Mouse (Mus musculus) liver, embryonic 12.5 days (tissue): ENCODE data around the gene Thbs4. TPM values are rescaled to one million over a fixed set of nuclear protein-coding genes. Genes with fewer than 3 reads are reported as not detected.

Experiments
- ATAC-seq: fragments of 200-750 bp; cut with Nextera tagmentation; 2 replicates; pipeline ENCODE4 v1.8.0; 2017; ENCODE audit warnings: moderate number of reproducible peaks, mild to moderate bottlenecking, moderate library complexity
- H3K27ac ChIP-seq: fragments of 300-500 bp; sonication (generic); 2 replicates; pipeline ENCODE4 v1.5.1; 2016; ENCODE audit warnings: mild to moderate bottlenecking
- H3K27me3 ChIP-seq: fragments of 300-500 bp; sonication (generic); replicated peaks from 2 replicates; pipeline ENCODE4 v1.6.1; 2016; ENCODE audit warnings: mild to moderate bottlenecking, moderate library complexity
- H3K36me3 ChIP-seq: fragments of 300-500 bp; sonication (generic); 2 replicates; pipeline ENCODE4 v1.6.1; 2016; ENCODE audit warnings: mild to moderate bottlenecking, moderate library complexity
- H3K4me1 ChIP-seq: fragments of 300-500 bp; sonication (generic); 2 replicates; pipeline ENCODE4 v1.6.1; 2016
- H3K4me2 ChIP-seq: fragments of 300-500 bp; sonication (generic); 2 replicates; pipeline ENCODE4 v1.6.1; 2016; ENCODE audit warnings: mild to moderate bottlenecking, moderate library complexity
- H3K4me3 ChIP-seq: fragments of 300-500 bp; sonication (generic); 2 replicates; pipeline ENCODE4 v1.5.1; 2016; ENCODE audit warnings: mild to moderate bottlenecking, moderate library complexity
- H3K9ac ChIP-seq: fragments of 300-500 bp; sonication (generic); 2 replicates; pipeline ENCODE4 v1.6.1; 2016; ENCODE audit warnings: mild to moderate bottlenecking, moderate library complexity
- H3K9me3 ChIP-seq: fragments of 300-500 bp; sonication (generic); replicated peaks from 2 replicates; pipeline ENCODE4 v1.6.1; 2016; ENCODE audit warnings: mild to moderate bottlenecking, moderate library complexity
- WGBS: fragments of 180-500 bp; shearing (Covaris S2); methylation state at CpG from one replicate; pipeline ENCODE4 v1.1.7; 2016; ENCODE audit not compliant: insufficient replicate concordance; 5-methylcytosine and 5-hydroxymethylcytosine counted together
- polyA plus RNA-seq: library from polyadenylated mRNA; unstranded; fragments of >200 nt; fragmentation: Nextera tagmentation; extraction: Ambion mirVana; gene quantifications from 2 replicates; pipeline ENCODE4 v1.2.1, GENCODE M21; 2016

Thbs4 gene
- polyA plus RNA-seq, 1 experiment from 2014 or later, result 0.13 TPM

- ATAC-seq, result no peak
- no peaks in the 10 kb centered on the region for H3K36me3 ChIP-seq
- 67% methylated on average over 3 of the region's 3 CpGs for WGBS
Measured at GRCm38 (mm10) chr13:92784311-92784710, 10.3 kb downstream of the Thbs4 start.

GRCm38 (mm10) chr13:92783551-92783950 lies 11.1 kb downstream of the Thbs4 start:
- no peak for ATAC-seq
- no peaks in the 10 kb centered on the region for H3K36me3 ChIP-seq
- WGBS, result 75% methylated on average over 4 of the region's 4 CpGs

More at GRCm38 (mm10) chr13:92784311-92784710, 10.3 kb downstream of the Thbs4 start:
- Histone ChIP-seq H3K9ac (no peak overlapping the region), H3K4me1 (no peaks in the 10 kb centered on the region), H3K4me3 (no peak overlapping the region), H3K9me3 (no peaks in the 10 kb centered on the region), H3K4me2 (no peak overlapping the region), H3K27ac (no peak overlapping the region), H3K27me3 (peaks cover 3% of the 10 kb centered on the region; the same call in 1 of the 2 replicates)

GRCm38 (mm10) chr13:92780927-92781326 lies 13.7 kb downstream of the Thbs4 start:
- WGBS, result 71% methylated on average over 8 of the region's 8 CpGs
- no peak overlapping the region for H3K4me3 ChIP-seq
- H3K27ac ChIP-seq, result no peak overlapping the region
- H3K9me3 ChIP-seq, result no peaks in the 10 kb centered on the region
- H3K36me3 ChIP-seq, result no peaks in the 10 kb centered on the region
- peaks cover 3% of the 10 kb centered on the region; the same call in 1 of the 2 replicates for H3K27me3 ChIP-seq
- H3K9ac ChIP-seq, result no peak overlapping the region
- no peak for ATAC-seq
- no peak overlapping the region for H3K4me2 ChIP-seq
- no peaks in the 10 kb centered on the region for H3K4me1 ChIP-seq

More at GRCm38 (mm10) chr13:92783551-92783950, 11.1 kb downstream of the Thbs4 start:
- Histone ChIP-seq H3K9ac (no peak overlapping the region), H3K27ac (no peak overlapping the region), H3K4me3 (no peak overlapping the region), H3K27me3 (peaks cover 3% of the 10 kb centered on the region; the same call in 1 of the 2 replicates), H3K4me2 (no peak overlapping the region), H3K4me1 (no peaks in the 10 kb centered on the region), H3K9me3 (no peaks in the 10 kb centered on the region)

DNA sequence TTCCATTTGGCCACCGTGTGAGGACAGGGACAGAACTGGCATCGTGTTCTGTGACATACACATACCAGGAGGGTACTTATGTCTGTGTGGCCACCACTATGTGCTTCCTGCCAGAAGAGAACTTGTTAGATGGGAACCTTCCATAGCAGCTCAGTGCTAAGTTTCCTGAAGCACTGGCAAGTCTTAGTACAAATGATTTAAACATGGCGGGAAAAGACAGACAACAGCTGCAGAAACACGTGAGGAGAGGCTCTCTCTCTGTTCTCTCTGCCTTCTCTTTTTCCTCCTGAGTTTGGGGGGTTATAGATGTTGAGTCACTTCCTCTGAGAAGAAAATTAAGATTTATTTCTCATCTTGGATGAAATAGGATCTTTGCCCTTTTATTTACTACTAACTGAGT lies 14.5 kb downstream of the Thbs4 start:
- ATAC-seq, result no peak
- no peak overlapping the region for H3K4me2 ChIP-seq
- H3K27ac ChIP-seq, result no peak overlapping the region
- H3K4me1 ChIP-seq, result no peaks in the 10 kb centered on the region
- H3K9ac ChIP-seq, result no peak overlapping the region
- no peaks in the 10 kb centered on the region for H3K9me3 ChIP-seq
- H3K4me3 ChIP-seq, result no peak overlapping the region
- no peaks in the 10 kb centered on the region for H3K36me3 ChIP-seq
- WGBS, result 55% methylated on average over 4 of the region's 4 CpGs
- H3K27me3 ChIP-seq, result peaks cover 3% of the 10 kb centered on the region; the same call in 1 of the 2 replicates

DNA sequence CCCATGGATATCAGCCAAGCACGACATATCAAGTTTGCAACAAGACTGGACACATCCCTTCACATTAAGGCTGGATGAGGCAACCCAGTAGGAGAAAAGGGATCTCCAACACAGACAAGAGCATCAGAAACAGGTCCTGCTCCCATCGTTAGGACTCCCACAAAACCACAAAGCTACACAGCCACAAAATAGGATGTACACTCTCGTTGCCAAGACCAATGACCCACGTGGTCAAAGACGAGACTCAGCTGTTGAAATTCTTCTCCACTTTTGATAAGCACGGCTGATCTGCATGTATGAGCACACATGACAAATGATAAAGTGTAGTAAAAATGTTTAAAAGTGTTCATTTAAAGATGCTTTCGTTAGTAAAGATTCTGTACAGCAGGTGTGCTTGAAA lies 16.0 kb downstream of the Thbs4 start:
- no peak for ATAC-seq
- WGBS, result 48% methylated on average over 7 of the region's 7 CpGs

GRCm38 (mm10) chr13:92775916-92776315 lies 18.7 kb downstream of the Thbs4 start:
- Histone ChIP-seq H3K9me3 (no peaks in the 10 kb centered on the region), H3K4me1 (no peaks in the 10 kb centered on the region), H3K27me3 (0 out of 2 replicates have a peak, but pooled peaks cover 14% of the 10 kb centered on the region), H3K4me2 (no peak overlapping the region), H3K36me3 (no peaks in the 10 kb centered on the region), H3K4me3 (no peak overlapping the region), H3K27ac (no peak overlapping the region), H3K9ac (no peak overlapping the region)
- ATAC-seq, result no peak
- 77% methylated on average over 7 of the region's 7 CpGs for WGBS

More for the DNA sequence above, 16.0 kb downstream of the Thbs4 start:
- Histone ChIP-seq H3K27ac (no peak overlapping the region), H3K4me1 (no peaks in the 10 kb centered on the region), H3K9me3 (no peaks in the 10 kb centered on the region), H3K4me2 (no peak overlapping the region), H3K4me3 (no peak overlapping the region), H3K36me3 (no peaks in the 10 kb centered on the region), H3K27me3 (peaks cover 7% of the 10 kb centered on the region; the same call in 1 of the 2 replicates), H3K9ac (no peak overlapping the region)

GRCm38 (mm10) chr13:92774887-92775286 lies 19.7 kb downstream of the Thbs4 start:
- WGBS, result 63% methylated on average over 9 of the region's 9 CpGs

DNA sequence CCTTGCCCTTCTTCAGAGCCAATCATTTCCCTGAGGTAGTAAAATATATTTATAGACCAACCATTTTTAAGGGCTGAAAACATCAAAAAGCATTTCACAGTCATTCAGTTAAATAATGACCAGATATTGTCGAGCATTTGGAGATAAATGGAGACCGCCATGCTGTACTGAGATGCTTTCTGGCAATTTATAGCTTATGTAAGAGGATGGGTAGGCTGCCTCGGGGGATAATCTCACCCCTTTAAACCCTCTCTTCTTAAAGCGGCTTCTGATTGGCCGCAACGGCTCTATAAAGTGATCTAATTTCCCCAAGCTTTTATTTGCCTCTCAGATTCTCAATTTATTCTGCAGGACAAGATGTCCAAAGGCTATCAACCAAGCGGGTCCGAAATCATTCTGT lies 22.1 kb downstream of the Thbs4 start:
- H3K27me3 ChIP-seq, result peaks cover 11% of the 10 kb centered on the region; the same call in 1 of the 2 replicates

More at GRCm38 (mm10) chr13:92774887-92775286, 19.7 kb downstream of the Thbs4 start:
- Histone ChIP-seq H3K9ac (no peak overlapping the region), H3K4me1 (no peaks in the 10 kb centered on the region), H3K27ac (no peak overlapping the region), H3K4me2 (no peak overlapping the region), H3K9me3 (no peaks in the 10 kb centered on the region), H3K4me3 (no peak overlapping the region), H3K27me3 (peaks cover 12% of the 10 kb centered on the region; the same call in 1 of the 2 replicates), H3K36me3 (no peaks in the 10 kb centered on the region)
- ATAC-seq, result no peak

GRCm38 (mm10) chr13:92771566-92771965 lies 23.1 kb downstream of the Thbs4 start:
- Histone ChIP-seq H3K4me3 (no peak overlapping the region), H3K27me3 (peaks cover 11% of the 10 kb centered on the region; the same call in 1 of the 2 replicates), H3K4me2 (no peak overlapping the region), H3K4me1 (no peaks in the 10 kb centered on the region), H3K9ac (no peak overlapping the region), H3K36me3 (no peaks in the 10 kb centered on the region), H3K9me3 (no peaks in the 10 kb centered on the region), H3K27ac (no peak overlapping the region)
- 66% methylated on average over 5 of the region's 5 CpGs for WGBS
- ATAC-seq, result no peak

More for the DNA sequence above, 22.1 kb downstream of the Thbs4 start:
- Histone ChIP-seq H3K4me3 (no peak overlapping the region), H3K4me1 (no peaks in the 10 kb centered on the region), H3K27ac (no peak overlapping the region), H3K36me3 (no peaks in the 10 kb centered on the region), H3K9me3 (no peaks in the 10 kb centered on the region), H3K9ac (no peak overlapping the region), H3K4me2 (no peak overlapping the region)
- ATAC-seq, result no peak
- WGBS, result 73% methylated on average over 8 of the region's 8 CpGs

DNA sequence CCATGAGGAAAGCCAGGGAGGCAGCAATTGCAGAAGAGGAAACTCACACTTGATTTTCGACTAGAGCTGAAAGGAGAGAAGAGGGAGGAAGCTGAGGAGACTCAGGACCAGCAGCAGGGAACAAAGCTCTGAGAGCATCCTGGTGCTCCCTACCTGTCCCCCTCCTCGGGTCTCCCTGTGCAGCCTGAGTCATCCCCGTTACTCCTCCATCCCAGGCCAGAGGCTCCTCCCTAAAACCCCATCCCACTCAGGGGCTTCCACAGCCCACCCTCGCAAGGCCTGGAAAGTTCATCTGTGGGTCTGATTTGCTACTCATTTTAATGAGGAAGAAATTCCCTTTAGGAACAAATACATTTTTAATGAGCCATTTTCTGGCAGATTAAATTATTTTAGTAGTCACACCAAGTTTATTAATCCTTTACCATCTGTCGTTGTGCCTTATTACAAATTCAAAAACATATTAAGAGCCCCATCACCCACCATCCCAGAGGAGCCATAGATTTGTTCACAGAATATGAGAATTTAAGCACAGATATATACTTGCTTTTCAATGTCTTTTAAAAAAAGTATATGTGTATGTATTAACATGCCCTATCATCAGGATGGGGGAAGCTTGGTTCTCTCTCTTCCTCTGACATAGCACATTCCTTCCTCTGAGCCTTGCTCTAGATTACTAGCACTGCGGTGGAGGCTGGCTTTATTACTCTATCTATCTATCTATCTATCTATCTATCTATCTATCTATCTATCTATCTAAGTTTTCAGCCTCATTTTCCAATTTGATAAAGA lies 29.0 kb downstream of the Thbs4 start:
- H3K27me3 ChIP-seq, result peaks cover 8% of the 10 kb centered on the region; the same call in 1 of the 2 replicates
- no peak for ATAC-seq
- WGBS, result 53% methylated on average over 6 of the region's 6 CpGs

GRCm38 (mm10) chr13:92762322-92762721 lies 32.3 kb downstream of the Thbs4 start:
- ATAC-seq, result no peak
- no peaks in the 10 kb centered on the region for H3K9me3 ChIP-seq

More for the DNA sequence above, 29.0 kb downstream of the Thbs4 start:
- Histone ChIP-seq H3K4me1 (no peaks in the 10 kb centered on the region), H3K4me2 (no peak overlapping the region), H3K9ac (no peak overlapping the region), H3K4me3 (no peak overlapping the region), H3K9me3 (no peaks in the 10 kb centered on the region), H3K36me3 (no peaks in the 10 kb centered on the region), H3K27ac (no peak overlapping the region)

DNA sequence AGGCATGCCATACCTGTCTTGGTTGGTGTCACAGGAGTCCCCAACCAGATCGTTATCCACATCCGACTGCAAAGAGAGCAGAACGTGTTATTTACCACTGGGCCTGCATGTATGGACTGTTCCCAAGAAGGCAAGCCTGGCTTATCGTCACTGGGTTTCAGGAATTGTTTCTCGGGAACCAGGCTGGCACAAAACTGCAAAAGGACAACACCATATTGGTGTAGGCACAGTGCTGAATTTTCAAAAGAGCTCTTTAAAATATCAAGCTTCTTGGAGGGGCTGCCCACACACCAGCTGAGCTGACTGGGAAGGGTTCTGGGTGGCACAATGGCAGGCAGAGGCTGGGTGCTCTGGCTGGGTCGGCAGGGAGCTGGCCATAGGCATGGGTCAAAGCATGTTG lies 34.1 kb downstream of the Thbs4 start:
- no peak for ATAC-seq
- no peak overlapping the region for H3K9ac ChIP-seq
- 69% methylated on average over 6 of the region's 6 CpGs for WGBS

More at GRCm38 (mm10) chr13:92762322-92762721, 32.3 kb downstream of the Thbs4 start:
- H3K4me1 ChIP-seq, result no peaks in the 10 kb centered on the region
- H3K4me2 ChIP-seq, result no peak overlapping the region
- peaks cover 11% of the 10 kb centered on the region; the same call in 1 of the 2 replicates for H3K27me3 ChIP-seq
- no peak overlapping the region for H3K9ac ChIP-seq
- H3K27ac ChIP-seq, result no peak overlapping the region
- WGBS, result 38% methylated on average over 1 of the region's 1 CpGs
- H3K36me3 ChIP-seq, result no peaks in the 10 kb centered on the region
- no peak overlapping the region for H3K4me3 ChIP-seq

More for the DNA sequence above, 34.1 kb downstream of the Thbs4 start:
- Histone ChIP-seq H3K4me2 (no peak overlapping the region), H3K4me3 (no peak overlapping the region), H3K27ac (no peak overlapping the region), H3K4me1 (no peaks in the 10 kb centered on the region), H3K9me3 (no peaks in the 10 kb centered on the region), H3K36me3 (no peaks in the 10 kb centered on the region), H3K27me3 (peaks cover 11% of the 10 kb centered on the region; the same call in 1 of the 2 replicates)
